Mouse (Mus musculus): Measurements from ENCODE around the gene Chaf1a.
"Not testable (repeated sequence)": the region's sequence is repeated elsewhere in the genome, so short reads cannot be mapped to it uniquely, and the experiment has no call there.

The Chaf1a gene

DNA sequence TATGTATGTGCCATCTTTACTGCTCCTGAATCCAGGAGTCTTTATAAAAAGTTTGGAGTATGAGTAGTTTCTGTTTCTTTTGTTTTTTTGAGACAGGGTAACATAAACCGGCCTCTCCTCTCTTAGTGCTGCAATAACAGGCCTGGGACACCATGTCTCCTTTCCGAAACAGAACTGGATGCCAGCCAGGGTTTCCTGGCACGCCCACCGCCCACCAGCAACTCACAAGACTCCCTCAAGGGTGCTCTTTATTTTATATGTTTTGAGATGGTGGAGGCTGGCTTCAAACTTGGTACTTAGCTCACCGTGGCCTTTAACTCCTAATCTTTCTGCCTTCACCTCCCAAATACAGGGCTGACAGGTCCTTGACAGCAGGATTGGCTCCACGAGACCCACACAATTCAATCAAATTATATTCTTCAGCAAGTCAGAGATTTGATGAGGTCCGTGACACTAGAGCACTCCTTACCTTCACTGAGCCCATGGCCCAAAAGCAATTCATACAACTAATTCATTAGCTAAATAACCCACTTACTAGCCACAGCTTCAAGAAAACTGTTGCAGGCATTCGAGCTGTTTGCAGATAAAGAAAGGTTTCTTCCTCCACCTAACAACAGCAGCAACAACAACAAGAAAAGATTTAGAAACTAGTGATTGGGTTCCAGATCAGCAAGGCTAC lies 1.5 kb upstream of the Chaf1a start:
- DNase-seq, result no peak

DNA sequence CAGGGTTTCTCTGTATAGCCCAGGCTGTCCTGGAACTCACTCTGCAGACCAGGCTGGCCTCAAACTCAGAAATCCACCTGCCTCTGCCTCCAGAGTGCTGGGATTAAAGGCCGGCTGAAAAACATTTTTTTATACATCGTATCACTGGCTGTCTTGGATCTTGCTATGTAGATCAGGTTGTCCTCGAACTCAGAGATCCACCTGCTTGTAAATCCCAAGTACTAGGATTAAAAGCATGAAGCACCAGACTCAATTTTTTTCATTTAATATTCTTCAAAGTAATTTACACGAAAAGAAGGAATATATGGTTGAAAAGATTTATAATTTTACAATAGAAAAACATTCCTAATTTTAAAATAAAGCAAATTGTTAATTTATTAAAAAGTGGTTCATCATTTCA lies 894 bp upstream of the Chaf1a start:
- DNase-seq, result no peak

DNA sequence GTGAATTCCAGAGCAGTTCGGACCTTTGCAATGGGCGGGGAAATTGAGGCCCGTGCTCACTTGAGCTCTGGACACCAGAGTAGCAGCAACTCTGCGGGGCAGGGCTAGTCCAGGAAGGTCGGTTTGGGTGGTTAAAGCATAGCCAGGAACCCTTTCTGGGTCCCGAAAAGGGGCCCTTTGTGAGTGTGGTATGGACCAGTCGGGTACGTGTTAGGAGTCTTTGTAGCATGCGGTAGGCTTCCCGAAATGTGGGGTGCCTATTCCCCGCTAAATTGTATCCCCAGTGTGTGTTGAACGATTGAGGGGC lies 571 bp downstream of the Chaf1a start:
- DNase-seq, result no peak

DNA sequence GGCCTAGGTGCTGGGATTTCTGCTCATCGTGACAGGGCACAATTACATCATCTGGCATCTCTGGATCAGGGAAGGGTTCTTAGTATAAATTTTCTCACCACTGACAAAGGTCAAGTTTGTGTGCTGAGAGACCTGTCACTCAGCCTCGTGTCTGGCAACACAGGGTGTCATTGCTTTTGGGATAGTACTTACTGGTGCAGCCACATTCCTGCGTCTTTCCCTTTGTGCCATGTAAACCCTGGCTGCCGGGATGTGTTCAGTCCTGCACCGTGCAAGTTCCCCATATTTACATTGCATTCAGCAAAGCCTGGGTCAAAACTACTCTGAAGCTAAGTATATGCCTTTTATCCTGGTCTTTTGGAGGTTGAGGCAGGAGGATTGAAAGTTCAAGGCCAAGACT lies 11.1 kb downstream of the Chaf1a start:
- DNase-seq, result no peak

DNA sequence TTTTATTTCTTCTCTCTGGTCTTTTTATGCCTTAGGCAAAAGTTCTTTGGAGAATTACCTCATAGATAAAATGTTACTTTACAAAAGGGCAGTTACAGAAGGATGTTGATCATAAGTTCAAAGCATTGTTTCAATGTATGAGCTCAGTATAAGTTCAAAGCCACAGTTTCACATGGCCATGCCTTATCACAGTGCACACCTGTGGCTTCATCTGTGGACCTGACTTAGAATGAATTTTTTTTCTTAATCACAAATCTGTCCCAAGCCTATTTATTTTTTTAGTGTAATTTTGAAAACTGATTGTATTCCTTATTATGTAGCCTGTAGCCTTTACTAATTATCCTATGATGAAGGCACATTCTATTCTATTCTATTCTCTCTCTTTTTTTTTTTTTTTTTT lies 14.7 kb downstream of the Chaf1a start:
- DNase-seq, result no peak

DNA sequence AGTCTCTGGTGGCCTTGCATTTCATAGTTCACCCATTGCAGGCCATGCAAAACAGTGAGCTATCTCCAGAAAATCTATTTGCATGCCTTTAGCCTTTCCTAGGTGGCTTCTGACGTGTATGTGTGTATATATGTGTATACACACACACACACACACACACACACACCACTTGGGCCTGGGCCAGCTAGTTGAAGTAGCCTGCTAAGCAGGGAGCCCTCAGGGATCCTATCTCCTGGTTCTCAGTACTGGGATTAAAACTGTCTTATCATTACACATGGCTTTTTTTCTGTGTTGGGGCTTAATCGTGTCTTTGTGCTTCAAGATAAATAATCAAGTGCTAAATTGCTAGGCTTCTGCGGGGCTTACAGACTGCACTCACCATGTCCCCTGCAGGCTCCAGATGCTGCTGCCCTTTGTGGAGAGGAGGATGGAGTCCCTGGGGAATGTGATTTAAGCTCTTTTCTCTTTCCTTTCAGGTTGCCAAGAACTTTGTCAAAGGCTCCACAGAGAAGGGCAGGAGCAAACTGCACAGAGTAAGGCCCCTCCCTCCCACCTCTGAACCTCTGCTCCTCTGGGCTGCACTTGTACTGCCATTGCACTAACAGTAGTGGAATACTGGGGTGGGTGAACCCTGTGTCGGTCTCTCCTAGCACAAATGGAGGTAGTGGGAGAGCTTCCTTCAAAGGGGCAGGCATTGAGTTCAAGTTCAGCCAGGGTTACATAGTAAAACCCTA lies 15.9 kb downstream of the Chaf1a start:
- DNase-seq, result no peak

DNA sequence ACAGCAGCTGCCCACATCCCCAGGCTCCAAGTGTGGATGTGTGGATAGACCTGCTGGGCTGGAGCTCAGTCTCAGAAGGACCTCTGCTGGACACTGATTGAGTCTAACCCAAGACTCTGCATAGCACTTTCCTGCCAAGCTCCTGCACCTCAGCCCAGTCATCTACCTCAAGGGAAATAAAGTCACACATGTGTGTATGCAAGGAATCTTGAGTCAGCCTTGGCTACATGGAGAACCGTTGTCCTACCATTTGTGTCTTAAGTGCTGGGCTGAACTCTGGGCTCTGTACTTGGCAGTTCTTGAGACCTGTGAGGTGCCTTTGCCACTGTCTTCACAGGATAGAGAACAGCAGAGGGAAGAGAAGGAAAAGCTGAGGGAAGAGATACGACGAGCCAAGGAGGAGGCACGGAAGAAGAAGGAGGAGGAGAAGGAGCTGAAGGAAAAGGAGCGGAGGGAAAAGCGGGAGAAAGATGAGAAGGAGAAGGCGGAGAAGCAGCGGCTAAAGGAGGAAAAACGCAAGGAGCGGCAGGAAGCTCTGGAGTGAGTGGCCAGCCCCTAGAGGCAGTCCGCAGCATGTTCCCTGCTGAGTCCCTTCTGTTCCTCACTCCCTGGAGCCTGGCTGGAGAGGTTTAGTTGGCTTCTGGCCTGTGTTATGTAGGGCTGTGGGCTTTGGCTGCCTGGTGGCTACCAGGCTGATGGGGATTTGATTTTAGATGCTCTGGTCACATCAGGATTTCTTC lies 17.3 kb downstream of the Chaf1a start:
- DNase-seq, result no peak

DNA sequence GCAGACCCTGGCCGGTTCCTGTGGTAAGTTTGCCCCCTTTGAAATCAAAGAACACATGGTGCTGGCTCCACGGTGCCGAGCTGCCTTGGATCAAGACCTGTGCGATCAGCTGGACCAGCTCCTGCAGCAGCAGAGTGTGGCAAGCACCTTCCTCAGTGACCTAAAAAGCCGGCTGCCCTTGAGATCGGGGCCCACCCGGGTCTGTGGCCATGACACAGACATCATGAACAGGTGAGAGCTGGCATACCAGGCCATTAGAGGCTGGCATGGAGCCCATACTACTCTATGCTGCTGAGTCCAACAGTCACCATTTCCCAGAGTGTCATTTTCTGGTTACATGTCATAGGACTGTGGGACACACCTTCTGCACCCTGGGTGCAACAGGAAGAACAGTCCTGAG lies 21.8 kb downstream of the Chaf1a start:
- DNase-seq, result no peak

DNA sequence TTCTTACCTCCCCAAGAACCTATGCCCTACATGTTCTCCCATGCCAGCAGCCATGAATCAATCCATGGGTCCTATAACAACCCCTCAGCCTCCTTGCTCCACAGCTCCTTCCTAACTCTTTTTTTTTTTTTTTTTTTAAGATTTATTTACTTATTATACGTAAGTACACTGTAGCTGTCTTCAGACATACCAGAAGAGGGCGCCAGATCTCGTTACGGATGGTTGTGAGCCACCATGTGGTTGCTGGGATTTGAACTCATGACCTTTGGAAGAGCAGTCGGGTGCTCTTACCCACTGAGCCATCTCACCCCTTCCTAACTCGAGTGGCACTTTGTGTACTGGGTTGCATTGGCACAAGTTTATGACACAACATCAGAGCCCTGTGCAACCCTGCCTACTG lies 25.5 kb downstream of the Chaf1a start:
- DNase-seq, result not testable (repeated sequence)

DNA sequence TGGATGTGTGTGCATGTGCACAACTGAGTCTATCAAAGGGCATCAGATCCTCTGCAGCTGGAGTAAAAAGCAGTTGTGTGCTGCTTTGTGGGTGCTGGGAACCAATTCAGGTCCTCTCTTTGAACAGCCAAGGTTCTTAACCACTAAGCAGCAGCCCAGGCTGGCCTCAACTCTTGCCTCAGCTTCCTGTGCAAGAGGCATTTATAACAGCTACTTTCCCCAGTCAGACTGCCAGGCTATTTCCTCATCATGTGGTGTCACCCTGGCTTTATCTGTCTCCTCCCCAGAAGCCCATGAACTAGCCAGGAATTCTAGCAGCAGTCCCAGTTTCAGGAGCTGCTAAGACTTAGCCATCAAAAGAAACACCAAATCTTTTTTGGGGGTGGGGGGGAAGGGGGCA lies 26.2 kb downstream of the Chaf1a start:
- no peak for DNase-seq

DNA sequence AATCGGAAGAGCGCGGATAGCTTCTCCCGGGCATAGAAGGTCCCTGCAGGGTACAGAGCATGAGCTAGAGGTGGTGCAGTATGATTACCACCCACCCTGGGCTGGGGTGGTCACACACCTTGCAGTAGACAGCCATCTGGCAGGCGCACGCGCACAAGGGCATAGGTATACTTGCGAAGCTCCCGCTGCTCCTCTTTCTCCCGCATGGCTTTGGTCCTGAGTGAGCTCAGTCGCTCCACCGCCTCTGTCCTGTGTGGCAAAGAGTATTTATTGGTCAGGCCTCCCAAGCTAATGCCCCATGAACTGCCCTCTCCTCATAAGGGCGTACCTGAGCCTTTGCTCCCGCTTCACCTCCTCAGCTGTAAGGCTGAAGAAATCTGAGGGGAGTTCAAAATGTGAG lies 28.8 kb downstream of the Chaf1a start:
- DNase-seq, result no peak

DNA sequence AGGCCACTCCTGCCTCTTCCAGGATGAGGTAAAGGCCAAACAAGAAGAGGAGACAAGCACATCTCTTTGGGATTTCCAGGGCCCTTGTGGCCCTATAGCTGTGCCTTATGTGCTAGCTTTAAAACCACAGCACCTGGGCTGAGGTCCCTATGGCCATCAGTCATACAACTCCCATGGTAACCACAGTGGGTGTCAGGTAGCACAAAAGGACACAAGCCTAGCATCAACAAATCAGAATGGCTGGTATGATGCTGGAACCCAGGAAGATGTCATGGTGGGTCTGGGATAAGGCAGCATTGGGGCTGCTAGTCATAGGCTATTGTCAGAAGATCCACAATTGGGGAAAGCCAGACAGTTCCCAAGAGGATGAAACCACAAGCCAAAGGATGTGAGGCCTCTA lies 30.9 kb downstream of the Chaf1a start:
- DNase-seq, result no peak

DNA sequence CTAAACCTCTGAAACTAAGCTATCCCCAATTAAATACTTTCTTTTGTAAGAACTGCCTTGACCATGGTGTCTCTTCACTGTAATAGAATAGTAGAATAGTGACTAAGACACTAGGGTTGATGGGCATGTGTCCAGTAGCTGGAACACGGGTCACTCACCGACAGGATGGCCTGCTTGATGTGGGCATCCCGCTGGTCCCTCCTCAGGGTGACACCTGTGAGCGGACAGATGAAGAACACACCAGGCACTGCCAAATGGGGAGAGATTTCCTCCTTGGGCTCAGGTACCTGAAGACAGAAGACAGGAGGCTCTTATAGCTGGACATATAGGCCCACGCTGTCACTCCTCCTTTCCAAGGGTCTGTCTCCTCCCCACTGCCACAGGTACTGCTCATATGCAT lies 32.0 kb downstream of the Chaf1a start:
- no peak for DNase-seq

DNA sequence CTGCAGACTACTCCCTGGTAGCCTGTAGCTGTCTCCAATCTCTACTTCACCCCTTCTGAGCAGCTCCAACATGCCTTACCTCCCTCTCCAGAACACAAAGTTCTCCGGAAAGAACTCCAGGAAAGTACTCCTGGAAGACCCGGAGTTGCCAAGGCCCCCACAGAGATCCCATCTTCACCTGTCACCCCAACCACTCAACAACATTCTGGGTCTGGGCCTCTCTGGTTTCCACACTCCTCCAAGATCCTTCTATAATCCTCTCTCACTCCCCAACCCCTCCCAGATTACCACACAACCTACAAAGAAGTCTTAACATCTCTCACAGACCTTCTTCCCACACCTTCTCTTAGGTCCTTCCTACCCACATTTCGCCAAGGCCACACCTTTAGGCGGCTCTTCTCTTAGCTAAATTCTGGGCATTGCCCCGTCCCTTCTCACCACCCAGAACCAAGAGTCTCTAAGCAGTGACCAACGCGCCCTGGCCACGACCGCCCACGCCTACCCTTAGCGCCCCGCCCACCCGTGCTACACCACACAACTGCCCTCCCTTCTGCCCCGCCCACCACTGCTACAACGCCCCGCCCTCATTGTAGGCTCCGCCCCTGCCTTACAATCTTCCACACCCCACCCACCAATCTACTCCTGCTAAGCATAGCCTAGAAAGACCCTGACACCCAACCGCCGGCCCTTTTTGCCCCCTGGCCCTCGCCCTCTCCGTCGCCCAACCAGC lies 34.0 kb downstream of the Chaf1a start:
- DNase-seq, result peak; percentile 73 to 84

DNA sequence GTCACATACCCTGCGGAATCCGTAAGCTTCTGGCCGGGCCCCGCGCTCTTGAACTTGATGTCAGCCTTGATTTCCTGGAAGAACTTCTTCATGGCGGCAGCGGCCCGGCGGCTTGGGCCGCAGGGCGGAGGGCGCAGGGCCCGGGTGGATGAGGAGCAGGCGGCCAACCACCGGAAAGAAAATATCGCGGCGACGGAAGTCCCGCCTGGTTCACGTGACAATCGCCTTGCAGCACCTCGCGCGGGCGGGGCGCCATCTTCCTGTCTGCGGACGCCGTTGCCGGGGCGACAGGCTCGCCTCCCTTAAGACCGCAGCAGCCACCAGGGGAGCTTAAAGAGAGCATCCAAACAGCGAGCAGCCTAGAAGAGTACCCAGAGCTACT lies 34.6 kb downstream of the Chaf1a start, which contains the start of gene Ubxn6:
Gene Ubxn6 (minus strand): TSS at position 202 of the 382 bp plus-strand sequence.
- DNase-seq, result peak; percentile 93 to 95

DNA sequence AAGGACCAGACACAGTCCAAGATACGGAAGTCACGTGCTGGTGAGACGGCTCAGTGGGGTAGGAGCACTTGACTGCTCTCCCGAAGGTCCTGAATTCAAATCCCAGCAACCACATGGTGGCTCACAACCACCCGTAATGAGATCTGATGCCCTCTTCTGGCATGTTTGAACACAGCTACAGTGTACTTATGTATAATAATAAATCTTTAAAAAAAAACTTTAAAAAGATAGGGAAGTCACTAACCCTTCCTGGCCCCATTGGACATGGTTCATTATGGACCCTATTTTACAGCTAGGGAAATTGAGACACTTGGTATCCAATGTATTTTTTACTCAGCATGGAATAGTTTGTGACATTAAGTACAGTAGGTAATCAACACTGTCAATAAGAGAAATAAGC lies 37.3 kb downstream of the Chaf1a start:
- DNase-seq, result no peak

DNA sequence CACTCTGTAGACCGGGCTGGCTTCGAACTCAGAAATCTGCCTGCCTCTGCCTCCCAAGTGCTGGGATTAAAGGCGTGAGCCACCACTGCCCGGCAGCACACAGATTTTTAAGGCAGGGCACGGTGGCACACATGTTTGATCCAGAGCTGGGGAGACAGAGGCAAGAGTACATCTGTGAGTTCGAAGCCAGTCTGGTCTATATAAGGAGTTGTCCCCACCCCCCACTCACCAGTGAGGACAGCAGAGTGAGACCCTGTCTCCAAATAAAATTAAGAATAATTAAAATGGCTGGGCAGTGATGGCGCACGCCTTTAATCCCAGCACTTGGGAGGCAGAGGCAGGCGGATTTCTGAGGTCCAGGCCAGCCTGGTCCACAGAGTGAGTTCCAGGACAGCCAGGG lies 38.1 kb downstream of the Chaf1a start:
- DNase-seq, result peak in 1 of 2 experiments; percentile 21

DNA sequence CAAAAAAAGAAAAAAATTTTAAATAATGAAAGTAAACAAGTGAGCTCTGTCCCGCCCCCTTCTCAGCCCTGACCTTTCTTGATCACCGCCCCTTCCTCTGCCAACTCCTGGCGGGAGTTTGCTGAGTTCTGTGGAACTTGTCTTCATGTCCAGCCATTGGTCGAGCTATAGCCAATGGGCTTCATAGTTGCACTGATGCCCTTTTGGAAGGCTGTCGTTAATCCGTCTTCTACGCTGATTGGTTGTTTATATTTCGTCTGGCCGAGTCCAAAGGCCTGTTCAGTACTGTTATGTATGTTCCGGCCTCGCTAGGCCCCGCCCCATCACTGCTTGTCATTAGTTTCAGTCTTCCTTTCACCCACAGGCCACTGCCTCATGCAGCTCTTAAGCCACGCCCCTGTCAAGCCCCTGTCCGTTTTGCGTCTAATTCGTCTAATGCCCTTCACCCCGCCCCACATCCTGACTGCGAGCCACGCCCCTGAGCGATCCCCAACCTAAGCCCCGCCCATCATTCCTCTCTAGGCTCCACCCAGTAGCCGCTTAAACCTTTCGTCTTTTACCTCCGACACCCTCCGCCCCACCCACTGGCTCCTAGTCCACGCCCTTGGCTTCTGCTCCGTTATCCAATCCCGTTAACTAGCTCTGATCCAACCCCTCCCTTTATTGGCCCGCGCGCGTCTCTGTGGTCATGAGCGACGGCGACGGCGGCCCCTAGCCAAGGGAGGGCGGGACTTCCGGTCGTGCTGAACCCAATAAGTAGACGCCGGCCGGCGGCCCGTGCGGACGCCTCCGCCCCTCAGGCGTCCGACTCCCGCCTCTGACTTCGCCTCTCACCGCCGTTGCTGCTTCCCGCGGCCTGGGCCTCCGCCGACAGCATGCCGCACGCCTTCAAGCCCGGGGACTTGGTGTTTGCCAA lies 38.9 kb downstream of the Chaf1a start, which contains the start of gene Hdgfl2:
Gene Hdgfl2 (plus strand): TSS at position 755 of the 916 bp plus-strand sequence.
- peak; percentile 98 to 99 for DNase-seq

DNA sequence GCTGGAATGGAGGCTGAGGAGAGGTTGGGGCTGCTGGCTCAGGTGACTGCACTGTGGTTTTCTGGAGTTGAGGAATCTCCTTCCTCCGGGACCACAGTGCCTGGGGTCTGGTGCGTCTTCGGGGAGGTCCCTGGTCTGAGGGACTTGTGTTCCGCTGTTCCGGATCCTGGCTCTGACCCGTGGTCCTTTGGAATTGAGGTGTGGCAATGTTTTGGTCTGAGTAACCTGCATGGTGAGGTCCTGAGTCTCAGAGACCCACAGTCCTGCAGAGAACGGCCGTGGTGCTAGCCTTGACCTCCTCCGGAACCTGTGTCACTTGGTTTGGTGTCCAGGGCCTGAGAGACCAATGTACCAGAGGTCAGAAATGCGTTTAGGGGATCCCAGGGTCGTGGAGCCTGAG lies 39.7 kb downstream of the Chaf1a start:
- DNase-seq, result peak in 1 of 2 experiments; percentile 22

DNA sequence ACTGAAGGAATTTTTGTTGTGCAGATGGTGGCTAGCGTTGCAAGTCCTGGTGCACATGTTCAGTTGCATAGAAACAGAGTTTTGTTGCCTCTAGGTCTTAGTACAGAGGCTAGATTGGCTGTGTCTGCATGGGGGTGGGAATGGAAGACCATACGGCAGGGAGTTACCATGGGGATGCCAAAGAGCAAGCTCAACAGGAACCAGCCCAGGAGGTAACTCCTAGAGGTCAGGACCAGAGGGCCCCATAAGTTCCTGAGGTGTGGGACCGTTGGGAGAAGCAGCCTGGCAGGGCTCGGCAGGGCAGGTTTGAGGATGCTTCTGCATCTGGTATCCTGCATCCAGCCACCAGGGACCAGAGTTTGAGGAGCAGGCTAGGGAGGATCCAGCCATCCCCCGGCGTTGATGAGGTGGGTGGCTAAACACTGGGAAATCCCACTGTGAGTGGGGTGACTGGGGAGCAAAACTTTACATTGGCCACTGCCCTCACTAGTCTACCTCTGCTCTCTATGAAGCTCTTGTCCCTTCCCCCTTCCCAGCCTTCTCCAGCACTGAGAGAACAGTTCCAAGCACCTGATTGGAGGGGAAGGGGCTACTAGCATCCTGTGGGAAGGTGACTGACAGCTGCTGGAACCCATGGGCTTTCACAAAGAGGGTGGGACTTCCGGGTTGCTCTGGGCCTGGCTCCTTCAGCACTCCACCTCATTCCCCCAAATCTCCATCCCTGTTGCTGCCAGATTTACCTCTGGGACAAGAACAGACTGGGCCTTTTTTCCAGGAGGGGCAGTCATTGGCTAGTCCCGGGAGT lies 40.7 kb downstream of the Chaf1a start:
- no peak for DNase-seq

DNA sequence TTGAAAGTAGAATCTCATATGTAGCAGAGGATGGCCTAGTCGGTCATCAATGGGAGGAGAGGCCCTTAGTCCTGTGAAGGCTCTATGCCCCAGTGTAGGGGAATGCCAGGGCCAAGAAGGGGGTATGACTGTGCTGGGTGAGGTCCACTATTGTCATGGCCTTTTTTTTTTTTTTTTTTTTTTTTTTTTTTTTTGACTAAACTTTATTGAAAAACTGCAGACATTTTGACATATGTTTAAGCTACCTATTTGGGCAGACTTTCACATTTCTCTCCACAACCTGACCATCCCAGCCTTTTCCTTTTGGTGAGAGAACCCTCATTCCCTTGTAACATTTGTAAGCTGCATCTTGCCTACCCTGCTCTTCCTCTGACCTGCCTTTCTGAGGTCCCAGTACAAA lies 52.1 kb downstream of the Chaf1a start:
- no peak for DNase-seq
